Mouse (Mus musculus) forebrain, embryonic 15.5 days (tissue): Measurements from ENCODE around the gene Rora. TPM values are rescaled to one million over a fixed set of nuclear protein-coding genes. Genes with fewer than 3 reads are reported as not detected.
"Not testable (repeated sequence)": the region's sequence is repeated elsewhere in the genome, so short reads cannot be mapped to it uniquely, and the experiment has no call there.

Experiments used
- ATAC-seq: fragments of 200-750 bp; cut with Nextera tagmentation; replicated peaks from 2 replicates; pipeline ENCODE4 v1.8.0; 2017; ENCODE audit warnings: mild to moderate bottlenecking, moderate TSS enrichment, moderate library complexity
- H3K27ac ChIP-seq: fragments of 300-500 bp; sonication (generic); replicated peaks from 2 replicates; pipeline ENCODE4 v1.5.1; 2015; ENCODE audit warnings: mild to moderate bottlenecking, inconsistent platforms
- H3K27me3 ChIP-seq: fragments of 300-500 bp; sonication (generic); 2 replicates; pipeline ENCODE4 v1.6.1; 2015; ENCODE audit warnings: inconsistent platforms
- H3K36me3 ChIP-seq: fragments of 300-500 bp; sonication (generic); 2 replicates; pipeline ENCODE4 v1.6.1; 2015; ENCODE audit warnings: mild to moderate bottlenecking, inconsistent platforms
- H3K4me1 ChIP-seq: fragments of 300-500 bp; sonication (generic); 2 replicates; pipeline ENCODE4 v1.6.1; 2015; ENCODE audit warnings: inconsistent platforms
- H3K4me2 ChIP-seq: fragments of 300-500 bp; sonication (generic); replicated peaks from 2 replicates; pipeline ENCODE4 v1.6.1; 2015; ENCODE audit warnings: mild to moderate bottlenecking, inconsistent platforms
- H3K4me3 ChIP-seq: fragments of 300-500 bp; sonication (generic); 2 replicates; pipeline ENCODE4 v1.5.1; 2015; ENCODE audit warnings: mild to moderate bottlenecking, inconsistent platforms
- H3K9ac ChIP-seq: fragments of 300-500 bp; sonication (generic); replicated peaks from 2 replicates; pipeline ENCODE4 v1.6.1; 2015; ENCODE audit warnings: mild to moderate bottlenecking, inconsistent platforms
- H3K9me3 ChIP-seq: fragments of 300-500 bp; sonication (generic); 2 replicates; pipeline ENCODE4 v1.6.1; 2016; ENCODE audit warnings: inconsistent platforms
- WGBS: fragments of 180-500 bp; shearing (Covaris S2); methylation state at CpG from one replicate; pipeline ENCODE4 v1.1.7; 2015; ENCODE audit warnings: mixed read lengths; 5-methylcytosine and 5-hydroxymethylcytosine counted together
- polyA plus RNA-seq: library from polyadenylated mRNA; unstranded; fragments of >200 nt; fragmentation: Nextera tagmentation; extraction: Ambion mirVana; gene quantifications from 2 replicates; pipeline ENCODE4 v1.2.1, GENCODE M21; 2015

The Rora gene
- polyA plus RNA-seq, 1 experiment from 2014 or later: 11.8 TPM

DNA sequence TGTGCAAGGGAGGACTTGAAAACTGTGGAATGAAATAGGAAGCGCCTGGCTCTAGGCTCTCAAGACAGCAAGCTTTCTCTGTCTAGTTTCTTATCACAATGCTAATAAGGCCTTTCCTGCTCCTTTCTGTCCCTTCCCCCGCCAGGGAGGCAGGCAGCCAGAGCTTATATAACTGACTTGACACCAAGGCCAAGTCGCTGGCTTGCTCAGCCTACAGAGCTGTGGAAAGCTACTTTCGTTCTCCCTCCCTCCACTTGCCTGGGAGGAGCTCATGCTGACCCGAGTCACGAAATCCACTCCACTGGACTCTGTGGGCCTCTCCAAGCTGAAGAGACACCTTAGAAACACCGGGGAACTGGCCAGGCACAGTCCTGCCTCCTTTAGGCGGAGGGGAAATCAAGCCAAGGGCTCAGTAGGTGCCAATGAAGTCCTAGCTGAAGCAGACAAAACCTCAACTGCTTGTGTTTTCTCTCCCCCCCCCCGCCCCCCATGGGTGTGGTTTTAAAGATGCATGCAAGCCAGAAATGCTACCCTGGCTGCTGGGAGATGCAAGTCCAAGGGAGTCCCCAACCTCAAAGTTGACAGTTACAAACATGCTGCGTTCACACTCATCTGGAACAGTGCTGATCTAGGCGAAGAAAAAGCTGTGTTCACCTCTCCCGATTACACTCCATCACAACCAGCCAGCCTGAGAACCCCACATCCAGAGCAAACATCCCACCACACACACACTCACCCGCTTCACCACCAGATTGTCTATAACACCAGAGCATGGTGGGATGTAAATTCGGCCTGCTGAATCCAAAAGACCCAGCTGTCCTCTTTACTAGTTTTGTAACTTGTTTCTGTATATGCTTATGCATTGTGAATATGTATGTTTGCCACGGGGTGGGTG, 438.8 kb downstream of the Rora start:
- no peak for ATAC-seq
- WGBS: 66% methylated on average over 15 of the region's 15 CpGs
- Histone ChIP-seq H3K4me2 (no peak overlapping the region), H3K4me3 (no peak overlapping the region), H3K9ac (no peak overlapping the region), H3K27me3 (no peaks in the 10 kb centered on the region), H3K36me3 (no peaks in the 10 kb centered on the region), H3K27ac (no peak overlapping the region), H3K9me3 (no peaks in the 10 kb centered on the region), H3K4me1 (no peaks in the 10 kb centered on the region)

- not testable (repeated sequence) for H3K27me3 ChIP-seq, H3K4me1 ChIP-seq, H3K36me3 ChIP-seq, H3K4me3 ChIP-seq, H3K9ac ChIP-seq, H3K9me3 ChIP-seq, ATAC-seq, H3K27ac ChIP-seq, H3K4me2 ChIP-seq
- 94% methylated on average over 5 of the region's 5 CpGs for WGBS
These were observed 446.7 kb downstream of the Rora start for GRCm38 (mm10) chr9:69100153-69100756.

GRCm38 (mm10) chr9:69104321-69104720, 450.7 kb downstream of the Rora start:
- no peak overlapping the region for H3K27ac ChIP-seq
- H3K27me3 ChIP-seq: no peaks in the 10 kb centered on the region
- no peaks in the 10 kb centered on the region for H3K9me3 ChIP-seq
- ATAC-seq: no peak
- H3K9ac ChIP-seq: no peak overlapping the region
- no peak overlapping the region for H3K4me3 ChIP-seq
- no peak overlapping the region for H3K4me2 ChIP-seq
- WGBS: 49% methylated on average over 5 of the region's 5 CpGs
- no peaks in the 10 kb centered on the region for H3K36me3 ChIP-seq
- no peaks in the 10 kb centered on the region for H3K4me1 ChIP-seq

DNA sequence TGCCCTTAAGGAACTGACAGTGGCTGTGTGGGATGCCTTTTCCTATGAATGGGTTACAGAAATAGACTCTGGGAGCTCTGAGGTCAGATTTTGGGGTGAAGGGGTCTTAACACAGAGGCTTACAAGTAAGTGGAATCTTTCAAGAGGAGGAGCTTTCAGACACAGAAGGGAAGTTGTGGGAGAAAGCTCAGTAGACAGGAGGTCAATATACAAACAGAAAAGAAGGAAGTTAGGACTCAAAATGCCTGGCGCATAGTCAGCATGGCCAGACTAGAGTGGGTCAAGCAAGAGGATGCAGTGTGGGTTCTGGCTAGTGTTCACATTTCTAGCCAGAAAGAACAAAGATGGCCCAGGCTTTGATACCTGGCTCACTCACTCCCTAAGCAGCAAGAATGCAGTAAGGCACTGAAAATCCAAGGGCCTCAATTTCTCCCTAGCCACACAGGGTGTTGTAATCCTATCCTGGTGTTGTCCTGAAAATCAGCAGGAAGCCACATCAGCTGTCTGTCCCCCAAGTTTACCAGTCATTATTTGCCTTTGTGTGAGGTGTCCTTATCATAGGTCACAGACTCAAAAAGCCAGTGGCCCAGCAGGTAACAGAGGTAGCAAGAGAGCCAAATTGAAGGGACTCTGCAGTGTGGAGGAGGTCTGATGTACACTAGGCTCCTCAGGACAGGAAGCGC, 456.2 kb downstream of the Rora start:
- H3K36me3 ChIP-seq: no peaks in the 10 kb centered on the region
- no peak overlapping the region for H3K27ac ChIP-seq
- no peak overlapping the region for H3K4me3 ChIP-seq
- H3K9ac ChIP-seq: no peak overlapping the region
- H3K27me3 ChIP-seq: no peaks in the 10 kb centered on the region
- WGBS: 91% methylated on average over 2 of the region's 2 CpGs
- ATAC-seq: no peak
- H3K9me3 ChIP-seq: no peaks in the 10 kb centered on the region
- H3K4me2 ChIP-seq: no peak overlapping the region
- 0 out of 2 replicates have a peak, but pooled peaks cover 7% of the 10 kb centered on the region for H3K4me1 ChIP-seq

DNA sequence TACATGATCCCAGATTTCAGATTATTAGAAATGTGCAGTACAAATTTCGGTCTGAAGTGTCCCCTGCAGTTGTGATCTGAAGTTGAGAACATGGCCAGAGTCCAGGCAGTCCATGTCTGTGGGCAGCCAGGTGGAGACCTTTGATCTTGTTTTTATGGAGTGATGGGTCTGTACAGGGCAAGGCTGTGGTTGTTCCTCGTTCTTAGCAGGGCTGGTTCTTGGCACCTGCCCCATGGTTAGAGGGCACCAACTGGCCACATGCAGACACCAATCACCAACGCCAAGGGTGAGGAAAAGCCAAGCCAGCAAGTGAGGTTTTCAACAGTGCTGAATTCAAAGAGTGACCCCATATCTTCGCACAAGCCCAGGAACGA, 456.7 kb downstream of the Rora start:
- Histone ChIP-seq H3K36me3 (no peaks in the 10 kb centered on the region), H3K27ac (no peak overlapping the region), H3K9ac (no peak overlapping the region), H3K9me3 (no peaks in the 10 kb centered on the region), H3K4me2 (no peak overlapping the region), H3K4me1 (0 out of 2 replicates have a peak, but pooled peaks cover 8% of the 10 kb centered on the region), H3K27me3 (no peaks in the 10 kb centered on the region), H3K4me3 (no peak overlapping the region)
- 70% methylated on average over 5 of the region's 5 CpGs for WGBS
- ATAC-seq: no peak

DNA sequence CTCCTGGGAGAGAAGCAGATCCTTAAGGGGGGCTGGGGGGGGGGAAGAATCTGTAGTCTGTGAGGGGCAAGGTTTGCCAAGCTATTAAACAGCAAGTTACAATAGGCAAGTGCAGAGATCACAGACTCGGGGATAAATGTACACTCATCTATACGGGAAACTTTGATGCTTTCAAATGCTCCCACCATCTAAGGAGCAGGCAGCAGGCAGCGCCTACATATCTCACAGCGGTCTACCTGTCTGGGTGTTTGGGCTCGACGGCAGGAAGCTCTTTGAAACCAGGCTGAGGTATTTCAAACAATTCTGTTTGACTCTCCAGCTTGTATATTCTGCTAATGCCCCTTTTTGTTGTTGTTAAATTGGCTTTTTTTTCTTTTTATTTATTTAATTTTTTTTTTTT, 457.1 kb downstream of the Rora start:
- H3K36me3 ChIP-seq: no peaks in the 10 kb centered on the region
- no peaks in the 10 kb centered on the region for H3K27me3 ChIP-seq
- H3K4me2 ChIP-seq: no peak overlapping the region
- 51% methylated on average over 6 of the region's 6 CpGs for WGBS
- H3K4me3 ChIP-seq: no peak overlapping the region
- no peak overlapping the region for H3K9ac ChIP-seq
- no peak overlapping the region for H3K27ac ChIP-seq
- 0 out of 2 replicates have a peak, but pooled peaks cover 8% of the 10 kb centered on the region for H3K4me1 ChIP-seq
- no peaks in the 10 kb centered on the region for H3K9me3 ChIP-seq
- no peak for ATAC-seq

DNA sequence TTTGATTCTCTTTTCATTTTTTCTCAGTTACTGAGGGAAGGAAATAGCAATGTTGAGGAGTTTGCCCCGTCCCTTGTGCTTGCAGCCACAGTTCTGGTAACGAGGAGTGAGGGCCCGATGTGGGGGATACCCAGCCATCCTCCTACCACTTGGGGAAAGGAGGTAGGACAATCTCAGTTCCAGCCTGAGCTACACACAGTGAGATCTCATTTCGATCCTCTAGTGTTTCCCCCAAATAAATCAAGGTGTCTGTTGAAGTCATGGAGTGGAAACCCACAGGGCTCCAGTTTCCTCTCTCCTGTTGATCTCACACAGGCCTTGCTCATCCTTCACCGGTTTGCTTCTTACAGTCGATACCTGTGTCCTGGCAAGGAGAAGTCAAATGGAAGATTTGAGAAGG, 458.0 kb downstream of the Rora start:
- no peak for ATAC-seq
- 74% methylated on average over 6 of the region's 6 CpGs for WGBS
- no peak overlapping the region for H3K9ac ChIP-seq

GRCm38 (mm10) chr9:69114429-69114984, 460.9 kb downstream of the Rora start:
- H3K27me3 ChIP-seq: no peaks in the 10 kb centered on the region
- H3K9me3 ChIP-seq: no peaks in the 10 kb centered on the region
- 14% methylated on average over 9 of the region's 9 CpGs for WGBS
- H3K4me3 ChIP-seq: no peak overlapping the region
- H3K4me2 ChIP-seq: no peak overlapping the region
- no peak overlapping the region for H3K9ac ChIP-seq
- no peak overlapping the region for H3K27ac ChIP-seq
- no peak for ATAC-seq
- H3K36me3 ChIP-seq: no peaks in the 10 kb centered on the region
- H3K4me1 ChIP-seq: 0 out of 2 replicates have a peak, but pooled peaks cover 8% of the 10 kb centered on the region

More for the DNA sequence above, 458.0 kb downstream of the Rora start:
- H3K4me1 ChIP-seq: 0 out of 2 replicates have a peak, but pooled peaks cover 8% of the 10 kb centered on the region
- H3K4me3 ChIP-seq: no peak overlapping the region
- H3K27ac ChIP-seq: no peak overlapping the region
- H3K36me3 ChIP-seq: no peaks in the 10 kb centered on the region
- H3K9me3 ChIP-seq: no peaks in the 10 kb centered on the region
- H3K27me3 ChIP-seq: no peaks in the 10 kb centered on the region
- no peak overlapping the region for H3K4me2 ChIP-seq

DNA sequence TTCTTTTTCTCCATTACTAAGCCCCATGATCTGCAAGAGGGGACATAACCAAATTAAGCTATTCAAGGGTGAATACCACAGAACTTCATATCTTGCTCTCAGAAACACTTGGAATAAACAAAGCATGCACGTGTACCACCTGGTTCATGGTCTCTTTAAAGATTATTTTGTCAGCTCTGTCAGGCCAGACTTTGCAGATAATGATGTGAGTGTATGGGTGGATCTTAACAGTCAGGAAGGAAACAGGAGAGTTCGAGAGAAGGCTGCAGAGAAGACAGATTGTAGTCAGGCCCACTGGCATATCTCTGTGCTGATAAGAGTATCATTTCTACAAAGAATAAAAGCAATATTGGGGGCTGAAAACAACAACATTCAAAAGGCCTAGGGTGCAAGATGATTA, 463.2 kb downstream of the Rora start:
- Histone ChIP-seq H3K9ac (no peak overlapping the region), H3K4me2 (no peak overlapping the region), H3K4me1 (0 out of 2 replicates have a peak, but pooled peaks cover 8% of the 10 kb centered on the region), H3K27me3 (no peaks in the 10 kb centered on the region), H3K4me3 (no peak overlapping the region), H3K9me3 (no peaks in the 10 kb centered on the region), H3K27ac (no peak overlapping the region), H3K36me3 (no peaks in the 10 kb centered on the region)
- 72% methylated on average over 2 of the region's 2 CpGs for WGBS
- no peak for ATAC-seq

- no peaks in the 10 kb centered on the region for H3K27me3 ChIP-seq
- no peak for ATAC-seq
- no peak overlapping the region for H3K4me2 ChIP-seq
- H3K9ac ChIP-seq: no peak overlapping the region
- no peak overlapping the region for H3K4me3 ChIP-seq
- H3K36me3 ChIP-seq: no peaks in the 10 kb centered on the region
- no peak overlapping the region for H3K27ac ChIP-seq
- 36% methylated on average over 12 of the region's 12 CpGs for WGBS
- H3K9me3 ChIP-seq: no peaks in the 10 kb centered on the region
- peaks cover 12% of the 10 kb centered on the region for H3K4me1 ChIP-seq
These were observed 467.6 kb downstream of the Rora start for GRCm38 (mm10) chr9:69121117-69121740.

DNA sequence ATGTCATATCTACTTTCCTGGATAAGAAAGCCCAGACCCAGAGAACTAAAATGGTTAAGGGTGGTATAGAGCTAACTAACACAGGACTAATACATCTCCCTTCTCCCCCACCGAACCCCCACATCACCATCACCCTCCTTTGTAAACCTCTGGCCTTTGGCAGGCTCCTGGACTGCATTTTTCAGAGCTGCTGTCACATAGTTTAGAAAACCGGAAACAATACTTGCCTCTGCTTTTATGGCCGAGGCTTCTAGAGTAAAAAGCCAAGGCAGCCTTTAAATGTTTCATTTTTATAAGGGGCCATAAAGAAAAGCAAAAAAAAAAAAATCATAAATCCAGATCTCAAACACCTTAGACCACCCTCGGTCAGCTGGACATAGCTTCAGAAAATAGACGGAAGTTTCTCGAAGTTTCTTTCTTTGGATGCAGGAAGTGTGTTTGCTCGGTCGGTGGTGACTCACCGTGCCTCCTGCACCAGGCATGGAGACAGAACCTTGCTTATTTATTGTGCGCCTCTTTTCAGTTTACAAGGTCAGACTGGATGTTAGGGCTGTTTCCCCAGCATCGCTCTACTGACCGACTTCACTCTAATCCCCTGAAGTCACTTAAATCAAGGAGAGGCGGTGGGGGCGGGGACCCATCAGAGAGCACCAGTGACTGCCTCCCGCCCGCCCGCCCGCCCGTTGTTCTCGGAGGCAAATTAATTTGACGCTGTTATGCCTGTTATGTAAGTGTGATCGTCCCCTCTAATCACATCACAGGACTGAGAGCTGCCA, 471.6 kb downstream of the Rora start:
- Histone ChIP-seq H3K4me2 (peak overlapping the region; percentile 47), H3K4me3 (peak overlapping the region; percentile 24), H3K27me3 (no peaks in the 10 kb centered on the region), H3K27ac (no peak overlapping the region), H3K9ac (no peak overlapping the region), H3K4me1 (peaks cover 15% of the 10 kb centered on the region), H3K9me3 (no peaks in the 10 kb centered on the region), H3K36me3 (no peaks in the 10 kb centered on the region)
- 6% methylated on average over 22 of the region's 22 CpGs for WGBS
- ATAC-seq: no peak
